Mouse (Mus musculus): ENCODE results near the gene Il16. TPM values are rescaled to one million over a fixed set of nuclear protein-coding genes. Genes with fewer than 3 reads are reported as not detected.

Gene Il16
- polyA plus RNA-seq, 1 experiment from 2014 or later: 2.2 TPM

GRCm38 (mm10) chr7:83594056-83594455, 151.5 kb downstream of the Il16 start:
- Histone ChIP-seq H3K27me3 (ENCODE audit: control insufficient read depth, insufficient read depth, low read length) (no peaks in the 10 kb centered on the region), H3K27ac (replicated peaks; ENCODE audit: low read depth, low read length) (no peak overlapping the region), H3K4me1 (ENCODE audit: control insufficient read depth, insufficient read depth, low read length) (no peaks in the 10 kb centered on the region), H3K36me3 (ENCODE audit: control insufficient read depth, insufficient read depth, low read length) (no peaks in the 10 kb centered on the region), H3K4me2 (ENCODE audit: low read depth, severe bottlenecking) (no peak overlapping the region), H3K9me3 (ENCODE audit: control insufficient read depth, low read length) (no peaks in the 10 kb centered on the region), H3K9ac (ENCODE audit: low read length) (no peak overlapping the region), H3K4me3 (ENCODE audit: low read depth, low read length) (no peak overlapping the region)
- DNase-seq (ENCODE audit: low spot score): no peak
- no peak for ATAC-seq (ENCODE audit: insufficient number of reproducible peaks, low FRiP score, low TSS enrichment, low read depth)
- WGBS: 85% methylated on average over 3 of the region's 3 CpGs

Other genes starting within 250 kb of the Il16 start
- 0.73 and 0.84 TPM in 2 replicates for gene Tmc3, start 160.8 kb downstream of the Il16 start, polyA plus RNA-seq (2014; fragmentation: Nextera tagmentation; extraction: Ambion mirVana)
- 18.8 and 19.2 TPM in 2 replicates for gene Stard5, start 113.8 kb downstream of the Il16 start, polyA plus RNA-seq (2014; fragmentation: Nextera tagmentation; extraction: Ambion mirVana)
- gene Cfap161, start 49.2 kb upstream of the Il16 start, polyA plus RNA-seq (2014; fragmentation: Nextera tagmentation; extraction: Ambion mirVana): 0.19 and 0.35 TPM in 2 replicates
- gene Tlnrd1, start 138.6 kb upstream of the Il16 start, polyA plus RNA-seq (2014; fragmentation: Nextera tagmentation; extraction: Ambion mirVana): 22.2 and 27.2 TPM in 2 replicates
- gene Mesd, start 138.7 kb upstream of the Il16 start, polyA plus RNA-seq (2014; fragmentation: Nextera tagmentation; extraction: Ambion mirVana): 87.0 and 89.7 TPM in 2 replicates